14 mouse cellular contexts compared by ENCODE assay signal in the genomic region with DNA sequence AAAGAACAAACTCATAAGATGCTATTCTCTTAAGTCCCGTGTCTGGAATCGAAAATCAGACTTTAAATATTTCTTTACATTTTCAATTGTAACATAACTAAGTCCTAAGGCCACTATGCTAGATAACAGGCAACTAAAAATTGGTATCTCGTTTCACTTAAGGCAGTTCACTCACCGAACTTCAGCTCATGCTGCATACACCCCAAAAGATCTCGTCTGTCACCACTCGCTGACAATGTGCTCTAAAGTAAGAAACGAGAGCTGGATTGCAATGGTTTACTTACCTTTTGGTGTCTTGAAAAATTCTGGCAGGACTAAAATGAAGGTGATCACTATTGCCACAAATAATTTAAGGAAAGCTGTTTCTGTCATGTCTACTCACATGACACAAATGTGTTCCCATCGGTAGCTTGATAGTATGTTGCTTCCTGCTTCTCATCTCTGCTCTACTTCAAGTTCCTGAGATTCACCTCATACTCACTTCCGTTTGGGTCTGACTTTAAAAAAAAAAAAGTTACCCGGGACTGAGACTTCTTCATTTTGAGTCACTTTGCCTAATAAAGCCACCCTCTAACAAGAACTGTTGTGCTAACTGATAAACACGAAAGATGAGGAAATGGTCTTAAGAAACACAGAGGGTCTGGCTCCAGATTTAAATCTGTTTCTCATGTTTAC. TPM values are rescaled to one million over a fixed set of nuclear protein-coding genes. Genes with fewer than 3 reads are reported as not detected.
DNase-seq lines count a peak whose midpoint lies in the region; ATAC-seq lines count a peak whose summit lies in the region.
"Had no signal": no experiment of that assay in that cellular context is flagged by ENCODE, and none has a peak within 500 bp of the region (broad histone marks: within the 10 kb centered on the region; RNA-seq: fewer than 3 reads in every experiment).

No protein-coding gene starts in this region.

- 0 out of 2 replicates have a peak, but pooled peaks cover 4% of the 10 kb centered on the region for H3K4me1 ChIP-seq in embryonic facial prominence, embryonic 14.5 days (ENCODE audit: control insufficient read depth, insufficient read depth, low read length)
- 0 out of 2 replicates have a peak, but pooled peaks cover 6% of the 10 kb centered on the region for H3K4me1 ChIP-seq in embryonic facial prominence, embryonic 10.5 days
- H3K4me1 ChIP-seq: neural tube, embryonic 12.5 days had no signal

- H3K9me3 ChIP-seq in embryonic facial prominence, embryonic 14.5 days (ENCODE audit: control insufficient read depth, low read length) = no peaks in the 10 kb centered on the region
- H3K9me3 ChIP-seq in embryonic facial prominence, embryonic 10.5 days = no peaks in the 10 kb centered on the region
- H3K9me3 ChIP-seq: neural tube, embryonic 12.5 days had no signal

- no peak for DNase-seq in embryonic facial prominence, embryonic 14.5 days (ENCODE audit: low spot score)
- no peak for DNase-seq in embryonic facial prominence, embryonic 10.5 days (ENCODE audit: low spot score)
- DNase-seq in spleen, postnatal 36 days (ENCODE audit: low spot score in 2 of 2) = peak; percentile 41 to 62
- no peak for DNase-seq in spleen, postnatal 10 days (ENCODE audit: low spot score in 2 of 2)
- peak; percentile 77 for DNase-seq in naive thymus-derived CD4-positive, alpha-beta T cell, adult 2 months (ENCODE audit: low read depth)
- no peak for DNase-seq in kidney, adult 9 months
- DNase-seq: heart, postnatal 4 days; right cerebral cortex, postnatal 4 days had no signal

- 0 out of 2 replicates have a peak overlapping the region, but pooled peaks have one; percentile 5 for H3K27ac ChIP-seq in embryonic facial prominence, embryonic 14.5 days (replicated peaks; ENCODE audit: low read depth, low read length)
- H3K27ac ChIP-seq in embryonic facial prominence, embryonic 10.5 days (replicated peaks) = no peak overlapping the region
- H3K27ac ChIP-seq: kidney, postnatal 0 days; liver, embryonic 14.5 days; neural tube, embryonic 12.5 days had no signal

- H3K9ac ChIP-seq in embryonic facial prominence, embryonic 14.5 days (ENCODE audit: low read depth, low read length) = no peak overlapping the region
- H3K9ac ChIP-seq: liver, embryonic 14.5 days; neural tube, embryonic 12.5 days had no signal

- H3K36me3 ChIP-seq in embryonic facial prominence, embryonic 14.5 days (ENCODE audit: control insufficient read depth, insufficient read depth, low read length) = no peaks in the 10 kb centered on the region
- no peaks in the 10 kb centered on the region for H3K36me3 ChIP-seq in embryonic facial prominence, embryonic 10.5 days (replicated peaks)
- H3K36me3 ChIP-seq: neural tube, embryonic 12.5 days had no signal

- no peaks in the 10 kb centered on the region for H3K27me3 ChIP-seq in embryonic facial prominence, embryonic 14.5 days (replicated peaks; ENCODE audit: control insufficient read depth, insufficient read depth, low read length)
- no peaks in the 10 kb centered on the region for H3K27me3 ChIP-seq in embryonic facial prominence, embryonic 10.5 days (replicated peaks; ENCODE audit: low read depth, poor library complexity, severe bottlenecking)
- H3K27me3 ChIP-seq: neural tube, embryonic 12.5 days had no signal

- H3K4me2 ChIP-seq in embryonic facial prominence, embryonic 14.5 days (ENCODE audit: low read depth, low read length) = no peak overlapping the region
- H3K4me2 ChIP-seq: neural tube, embryonic 12.5 days had no signal

- H3K4me3 ChIP-seq in embryonic facial prominence, embryonic 14.5 days (ENCODE audit: low read depth, low read length) = no peak overlapping the region
- H3K4me3 ChIP-seq in embryonic facial prominence, embryonic 10.5 days = no peak overlapping the region
- H3K4me3 ChIP-seq: erythroblast, embryonic 14.5 days; neural tube, embryonic 12.5 days had no signal

- no peak for ATAC-seq in embryonic facial prominence, embryonic 14.5 days (ENCODE audit: low read depth)
- peak; percentile 97 for ATAC-seq in inflammation-experienced regulatory T-cells, adult 6 months
- no peak for ATAC-seq in erythroid progenitor cell, adult 5-6 weeks (replicated peaks; ENCODE audit: low FRiP score, poor library complexity, severe bottlenecking)

- 58% methylated on average over 11 of the region's 11 CpGs for WGBS in embryonic facial prominence, embryonic 14.5 days
- 76% methylated on average over 11 of the region's 11 CpGs for WGBS in embryonic facial prominence, embryonic 10.5 days

RNA-seq across cellular contexts. Expression of a gene that starts 0.6 kb away (rescaled TPM):
- 0.30 and 0.45 TPM in 2 replicates for polyA plus RNA-seq in embryonic facial prominence, embryonic 14.5 days (2014; fragmentation: Nextera tagmentation; extraction: Ambion mirVana)
- 0.16 TPM in 1 of 2 replicates, not detected in the other for polyA plus RNA-seq in embryonic facial prominence, embryonic 10.5 days (2016; fragmentation: Nextera tagmentation; extraction: Ambion mirVana)
- 10 to 100 TPM; 18.8 to 23.0 (median 21.0) TPM for polyA plus RNA-seq in inflammation-experienced regulatory T-cells, adult 6 months (2017; shearing (Covaris generic))
- total RNA-seq in erythroid progenitor cell, adult 5-6 weeks (2015; ENCODE audit: low replicate concordance) = 2.5 and 4.0 TPM in 2 replicates
- total RNA-seq in erythroid progenitor cell, adult 5-6 weeks (2017; ENCODE audit: low replicate concordance) = 2.1 and 16.3 TPM in 2 replicates
- polyA plus RNA-seq: erythroblast, embryonic 14.5 days had no signal

RNA-seq across cellular contexts. Expression of a gene that starts 16.0 kb away (rescaled TPM):
- polyA plus RNA-seq in embryonic facial prominence, embryonic 14.5 days (2014; fragmentation: Nextera tagmentation; extraction: Ambion mirVana) = 25.0 and 26.3 TPM in 2 replicates
- 10.4 and 13.0 TPM in 2 replicates for polyA plus RNA-seq in embryonic facial prominence, embryonic 10.5 days (2016; fragmentation: Nextera tagmentation; extraction: Ambion mirVana)
- 1 to 10 TPM; 4.0 to 9.7 (median 9.1) TPM for polyA plus RNA-seq in inflammation-experienced regulatory T-cells, adult 6 months (2017; shearing (Covaris generic))
- total RNA-seq in erythroid progenitor cell, adult 5-6 weeks (2015; ENCODE audit: low replicate concordance) = 14.4 and 22.2 TPM in 2 replicates
- total RNA-seq in erythroid progenitor cell, adult 5-6 weeks (2017; ENCODE audit: low replicate concordance) = 6.4 and 6.8 TPM in 2 replicates

Comparison
In these comparisons a context has a peak if more than half of its experiments do, and no peak if none do; other contexts are left out.
1. DNase-seq: peak in spleen, postnatal 36 days (2 of 2) and naive thymus-derived CD4-positive, alpha-beta T cell, adult 2 months (single experiment); none in embryonic facial prominence, embryonic 14.5 days (single experiment), embryonic facial prominence, embryonic 10.5 days (single experiment), spleen, postnatal 10 days (0 of 2) and kidney, adult 9 months (single experiment).
2. RNA of a gene that starts 0.6 kb away (polyA plus RNA-seq): 18.8 to 23.0 TPM in inflammation-experienced regulatory T-cells, adult 6 months; 0.30 to 0.45 TPM in embryonic facial prominence, embryonic 14.5 days and 0.16 TPM in embryonic facial prominence, embryonic 10.5 days; every median in the first group is over 10 times any median in the second.